Mouse (Mus musculus): ENCODE measurements around the gene Tbc1d8. TPM values are rescaled to one million over a fixed set of nuclear protein-coding genes. Genes with fewer than 3 reads are reported as not detected.

Tbc1d8 gene
- polyA plus RNA-seq, 2 experiments = 2.5 to 3.1 TPM

GRCm38 (mm10) chr1:39449251-39449790 is 29.2 kb downstream of the Tbc1d8 start:
- no peak for TF ChIP-seq CTCF (IDR thresholded peaks at IDR 0.05; ENCODE audit: low read depth)
- TF ChIP-seq EP300 (IDR thresholded peaks at IDR 0.05; ENCODE audit: low read depth) = no peak
- DNase-seq (ENCODE audit: low read depth in 3 of 3, low spot score in 3 of 3) (no peak), ATAC-seq (ENCODE audit: insufficient read depth) (no peak)
- Histone ChIP-seq H3K4me1 (replicated peaks; ENCODE audit: control insufficient read depth in 2 of 2, insufficient read depth in 2 of 2, low read length in 1 of 2) (peaks cover 18 to 50% of the 10 kb centered on the region in 2 experiments), H3K4me2 (ENCODE audit: low read depth) (no peak overlapping the region), H3K9ac (replicated peaks) (no peak overlapping the region), H3K36me3 (replicated peaks; ENCODE audit: control insufficient read depth, insufficient read depth, low read depth) (no peaks in the 10 kb centered on the region), H3K27ac (no peak overlapping the region), H3K27me3 (ENCODE audit: control insufficient read depth, insufficient read depth, low read length) (no peaks in the 10 kb centered on the region), H3K4me3 (ENCODE audit: insufficient read depth in 1 of 2, low read depth in 2 of 2, low read length in 2 of 2) (no peak overlapping the region), H3K9me3 (ENCODE audit: control insufficient read depth, low read length) (no peaks in the 10 kb centered on the region)
- 42% methylated on average over 12 of the region's 12 CpGs for WGBS (ENCODE audit: insufficient replicate concordance)

- Histone ChIP-seq H3K36me3 (replicated peaks; ENCODE audit: control insufficient read depth, insufficient read depth, low read depth) (no peaks in the 10 kb centered on the region), H3K4me3 (ENCODE audit: insufficient read depth in 1 of 2, low read depth in 2 of 2, low read length in 2 of 2) (no peak overlapping the region), H3K4me2 (ENCODE audit: low read depth) (no peak overlapping the region), H3K27ac (no peak overlapping the region), H3K9me3 (ENCODE audit: control insufficient read depth, low read length) (no peaks in the 10 kb centered on the region), H3K9ac (replicated peaks) (no peak overlapping the region), H3K27me3 (ENCODE audit: control insufficient read depth, insufficient read depth, low read length) (no peaks in the 10 kb centered on the region), H3K4me1 (replicated peaks; ENCODE audit: control insufficient read depth in 2 of 2, insufficient read depth in 2 of 2, low read length in 1 of 2) (peaks cover 14 to 46% of the 10 kb centered on the region in 2 experiments)
- ATAC-seq (ENCODE audit: insufficient read depth) (no peak), DNase-seq (ENCODE audit: low read depth in 3 of 3, low spot score in 3 of 3) (no peak)
- no peak for TF ChIP-seq EP300 (IDR thresholded peaks at IDR 0.05; ENCODE audit: low read depth)
- no peak for TF ChIP-seq CTCF (IDR thresholded peaks at IDR 0.05; ENCODE audit: low read depth)
- WGBS (ENCODE audit: insufficient replicate concordance) = 75% methylated on average over 5 of the region's 5 CpGs
Measured at GRCm38 (mm10) chr1:39448819-39449218, 29.7 kb downstream of the Tbc1d8 start.

GRCm38 (mm10) chr1:39448238-39448637 is 30.3 kb downstream of the Tbc1d8 start:
- no peak overlapping the region for H3K9ac ChIP-seq (replicated peaks)
- H3K27ac ChIP-seq = no peak overlapping the region
- no peak for DNase-seq (ENCODE audit: low read depth in 3 of 3, low spot score in 3 of 3)
- 63% methylated on average over 5 of the region's 5 CpGs for WGBS (ENCODE audit: insufficient replicate concordance)
- peaks cover 13 to 47% of the 10 kb centered on the region in 2 experiments for H3K4me1 ChIP-seq (replicated peaks; ENCODE audit: control insufficient read depth in 2 of 2, insufficient read depth in 2 of 2, low read length in 1 of 2)
- H3K9me3 ChIP-seq (ENCODE audit: control insufficient read depth, low read length) = no peaks in the 10 kb centered on the region
- no peak overlapping the region for H3K4me3 ChIP-seq (ENCODE audit: insufficient read depth in 1 of 2, low read depth in 2 of 2, low read length in 2 of 2)
- no peak overlapping the region for H3K4me2 ChIP-seq (ENCODE audit: low read depth)
- TF ChIP-seq EP300 (IDR thresholded peaks at IDR 0.05; ENCODE audit: low read depth) (no peak), CTCF (IDR thresholded peaks at IDR 0.05; ENCODE audit: low read depth) (no peak)
- ATAC-seq (ENCODE audit: insufficient read depth) = no peak
- no peaks in the 10 kb centered on the region for H3K36me3 ChIP-seq (replicated peaks; ENCODE audit: control insufficient read depth, insufficient read depth, low read depth)
- H3K27me3 ChIP-seq (ENCODE audit: control insufficient read depth, insufficient read depth, low read length) = no peaks in the 10 kb centered on the region

- H3K9me3 ChIP-seq (ENCODE audit: control insufficient read depth, low read length) = no peaks in the 10 kb centered on the region
- no peaks in the 10 kb centered on the region for H3K36me3 ChIP-seq (replicated peaks; ENCODE audit: control insufficient read depth, insufficient read depth, low read depth)
- DNase-seq (ENCODE audit: low read depth in 3 of 3, low spot score in 3 of 3) (no peak), ATAC-seq (ENCODE audit: insufficient read depth) (peak; percentile 44; the same call in 1 of the 2 replicates)
- H3K9ac ChIP-seq (replicated peaks) = no peak overlapping the region
- WGBS (ENCODE audit: insufficient replicate concordance) = 9% methylated on average over 5 of the region's 5 CpGs
- no peaks in the 10 kb centered on the region for H3K27me3 ChIP-seq (ENCODE audit: control insufficient read depth, insufficient read depth, low read length)
- H3K4me1 ChIP-seq (replicated peaks; ENCODE audit: control insufficient read depth in 2 of 2, insufficient read depth in 2 of 2, low read length in 1 of 2) = peaks cover 17 to 46% of the 10 kb centered on the region in 2 experiments
- no peak overlapping the region for H3K4me3 ChIP-seq (ENCODE audit: insufficient read depth in 1 of 2, low read depth in 2 of 2, low read length in 2 of 2)
- no peak overlapping the region for H3K4me2 ChIP-seq (ENCODE audit: low read depth)
- no peak overlapping the region for H3K27ac ChIP-seq
- TF ChIP-seq EP300 (IDR thresholded peaks at IDR 0.05; ENCODE audit: low read depth) (peak; percentile 65), CTCF (IDR thresholded peaks at IDR 0.05; ENCODE audit: low read depth) (no peak)
Measured at GRCm38 (mm10) chr1:39446178-39446577, 32.4 kb downstream of the Tbc1d8 start.

GRCm38 (mm10) chr1:39445303-39446050 is 33.1 kb downstream of the Tbc1d8 start:
- Histone ChIP-seq H3K9ac (replicated peaks) (no peak overlapping the region), H3K27me3 (ENCODE audit: control insufficient read depth, insufficient read depth, low read length) (no peaks in the 10 kb centered on the region), H3K9me3 (ENCODE audit: control insufficient read depth, low read length) (no peaks in the 10 kb centered on the region), H3K4me3 (ENCODE audit: insufficient read depth in 1 of 2, low read depth in 2 of 2, low read length in 2 of 2) (no peak overlapping the region), H3K36me3 (replicated peaks; ENCODE audit: control insufficient read depth, insufficient read depth, low read depth) (no peaks in the 10 kb centered on the region), H3K4me1 (replicated peaks; ENCODE audit: control insufficient read depth in 2 of 2, insufficient read depth in 2 of 2, low read length in 1 of 2) (peaks cover 17 to 44% of the 10 kb centered on the region in 2 experiments), H3K27ac (no peak overlapping the region), H3K4me2 (ENCODE audit: low read depth) (no peak overlapping the region)
- TF ChIP-seq EP300 (IDR thresholded peaks at IDR 0.05; ENCODE audit: low read depth) = no peak
- no peak for TF ChIP-seq CTCF (IDR thresholded peaks at IDR 0.05; ENCODE audit: low read depth)
- WGBS (ENCODE audit: insufficient replicate concordance) = 73% methylated on average over 20 of the region's 20 CpGs
- DNase-seq (ENCODE audit: low read depth in 3 of 3, low spot score in 3 of 3) (no peak), ATAC-seq (ENCODE audit: insufficient read depth) (no peak)
